Mouse (Mus musculus): Measurements from ENCODE around the gene Gm3047. TPM values are rescaled to one million over a fixed set of nuclear protein-coding genes. Genes with fewer than 3 reads are reported as not detected.

The Gm3047 gene
- not detected for total RNA-seq (2023)

DNA sequence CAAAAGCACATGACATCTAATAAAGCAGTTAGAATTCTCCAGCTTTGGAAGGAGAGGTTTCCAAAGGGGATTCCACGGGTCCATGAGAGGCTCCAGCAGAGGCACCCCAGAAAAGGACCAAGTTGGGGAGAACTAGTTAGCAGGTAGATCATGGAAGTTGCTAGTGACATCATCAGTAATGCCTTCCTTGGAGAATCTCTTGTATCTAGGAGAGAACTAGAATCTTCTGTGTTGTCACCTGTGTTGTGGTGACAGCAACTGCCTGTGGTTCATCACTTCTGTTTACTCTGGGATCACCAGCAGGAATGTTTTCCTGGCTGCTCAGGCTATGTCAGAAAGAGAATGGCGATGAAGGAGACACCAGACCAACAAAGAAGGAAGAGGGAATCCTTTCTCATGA is at the start of gene Gm3047:
TSS of gene Gm3047 (plus strand) at position 301 of the 400 bp plus-strand sequence.

Other genes with a start within 250 kb of the Gm3047 start
- gene Gm3149, start 238.1 kb upstream of the Gm3047 start, total RNA-seq (2023), result not detected
- gene 2610042L04Rik, start 220.6 kb upstream of the Gm3047 start, total RNA-seq (2023), result not detected
- gene Gm3159, start 157.9 kb upstream of the Gm3047 start, total RNA-seq (2023), result not detected
- gene Gm3164, start 140.0 kb upstream of the Gm3047 start, total RNA-seq (2023), result not detected
- not detected for gene Gm3173, start 124.4 kb upstream of the Gm3047 start, total RNA-seq (2023)
- not detected for gene Gm3182, start 73.7 kb upstream of the Gm3047 start, total RNA-seq (2023)
- gene Gm8159, start 76.9 kb downstream of the Gm3047 start, total RNA-seq (2023), result not detected
- gene Gm3239, start 108.8 kb downstream of the Gm3047 start, total RNA-seq (2023), result not detected
- not detected for gene Gm7876, start 153.8 kb downstream of the Gm3047 start, total RNA-seq (2023)
- gene Gm3252, start 171.4 kb downstream of the Gm3047 start, total RNA-seq (2023), result not detected
- not detected for gene Gm9602, start 220.9 kb downstream of the Gm3047 start, total RNA-seq (2023)

Measured in neutrophil, adult 83 days (primary cell).